Mouse (Mus musculus) liver, adult (tissue): ENCODE data around the gene Dnajc28.

Experiments used
- GATA4 ChIP-seq: IDR thresholded peaks from 2 replicates; pipeline ENCODE4 v1.6.1; 2014; ENCODE audit warnings: mild to moderate bottlenecking, low read length; ENCODE audit not compliant: insufficient replicate concordance

The Dnajc28 gene

GRCm38 (mm10) chr16:91582307-91582706, 36.5 kb downstream of the Dnajc28 start:
- TF ChIP-seq GATA4, result no peak

- no peak for TF ChIP-seq GATA4
Observed at GRCm38 (mm10) chr16:91578980-91579720, 39.7 kb downstream of the Dnajc28 start.

- TF ChIP-seq GATA4, result no peak
Observed at GRCm38 (mm10) chr16:91575151-91575550, 43.7 kb downstream of the Dnajc28 start.

- TF ChIP-seq GATA4, result no peak
Observed at GRCm38 (mm10) chr16:91571105-91571504, 47.7 kb downstream of the Dnajc28 start.

- TF ChIP-seq GATA4, result no peak
Observed at GRCm38 (mm10) chr16:91568960-91569359, 49.9 kb downstream of the Dnajc28 start.

- no peak for TF ChIP-seq GATA4
Observed at GRCm38 (mm10) chr16:91566002-91566401, 52.8 kb downstream of the Dnajc28 start.

GRCm38 (mm10) chr16:91565292-91565951, 53.4 kb downstream of the Dnajc28 start:
- no peak for TF ChIP-seq GATA4

GRCm38 (mm10) chr16:91564580-91565291, 54.1 kb downstream of the Dnajc28 start:
- no peak for TF ChIP-seq GATA4
